Mouse (Mus musculus): Measurements from ENCODE around the gene Ndufa1. TPM values are rescaled to one million over a fixed set of nuclear protein-coding genes. Genes with fewer than 3 reads are reported as not detected.
"Not testable (repeated sequence)": the region's sequence is repeated elsewhere in the genome, so short reads cannot be mapped to it uniquely, and the experiment has no call there.

Ndufa1 gene
- polyA plus RNA-seq (2015; fragmentation: Nextera tagmentation; extraction: Ambion mirVana), result 456 and 541 TPM in 2 replicates

DNA sequence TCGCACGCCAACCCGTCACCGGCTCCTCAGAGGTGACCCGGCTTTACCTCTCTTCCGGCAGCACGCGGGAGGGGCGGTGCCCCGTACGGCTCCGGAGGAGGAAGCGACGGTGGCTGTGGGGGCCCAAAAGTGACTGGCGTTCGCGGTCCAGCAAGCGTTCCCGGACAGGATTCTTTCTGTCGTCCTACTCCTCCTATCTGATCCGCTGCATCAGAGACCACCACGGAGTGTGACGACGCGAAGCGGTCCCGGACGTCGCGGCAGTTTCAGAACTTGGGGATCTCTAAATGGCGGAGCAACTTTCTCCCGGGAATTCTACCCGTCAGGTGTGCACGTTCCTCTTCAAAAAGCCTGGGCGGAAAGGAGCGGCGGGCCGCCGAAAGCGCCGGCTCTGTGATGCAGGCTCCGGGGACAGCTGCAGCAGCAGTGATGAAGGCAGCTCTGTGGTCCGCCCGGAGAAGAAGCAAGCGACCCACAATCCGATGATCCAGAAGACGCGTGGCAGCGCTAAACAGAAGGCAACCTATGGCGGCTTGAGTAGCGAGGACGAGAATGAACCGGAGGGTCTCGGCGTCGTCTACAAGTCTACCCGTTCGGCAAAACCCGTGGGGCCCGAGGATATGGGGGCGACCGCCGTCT, at the start of gene Ndufa1, which contains the start of gene Rnf113a1:
TSS of gene Ndufa1 (minus strand) at position 59 of the 639 bp plus-strand sequence.
TSS of gene Rnf113a1 (plus strand) at position 141 of the 639 bp plus-strand sequence.
- no peak for TF ChIP-seq CTCF (IDR thresholded peaks at IDR 0.05)
- no peak for TF ChIP-seq EP300 (IDR thresholded peaks at IDR 0.05)
- 19% methylated on average over 63 of the region's 63 CpGs for WGBS
- Histone ChIP-seq H3K27ac (ENCODE audit: low read length) (peak within 1 kb of the TSS; percentile 32; the same call in 1 of the 2 replicates), H3K4me2 (replicated peaks; ENCODE audit: low read depth, low read length) (peak within 1 kb of the TSS; percentile 61), H3K9ac (replicated peaks; ENCODE audit: low read depth) (peak within 1 kb of the TSS; percentile 23; the same call in 1 of the 2 replicates), H3K36me3 (ENCODE audit: insufficient read depth, low read length) (no peaks in the 10 kb centered on the region), H3K27me3 (replicated peaks; ENCODE audit: insufficient read depth, low read length) (no peaks in the 10 kb centered on the region), H3K9me3 (ENCODE audit: low read length) (no peaks in the 10 kb centered on the region), H3K4me3 (ENCODE audit: low read depth, low read length) (peak within 1 kb of the TSS; percentile 52), H3K4me1 (ENCODE audit: insufficient read depth, low read depth, low read length) (no peaks in the 10 kb centered on the region)
- DNase-seq (ENCODE audit: low spot score) (peak; percentile 82), ATAC-seq (peak; percentile 96)

DNA sequence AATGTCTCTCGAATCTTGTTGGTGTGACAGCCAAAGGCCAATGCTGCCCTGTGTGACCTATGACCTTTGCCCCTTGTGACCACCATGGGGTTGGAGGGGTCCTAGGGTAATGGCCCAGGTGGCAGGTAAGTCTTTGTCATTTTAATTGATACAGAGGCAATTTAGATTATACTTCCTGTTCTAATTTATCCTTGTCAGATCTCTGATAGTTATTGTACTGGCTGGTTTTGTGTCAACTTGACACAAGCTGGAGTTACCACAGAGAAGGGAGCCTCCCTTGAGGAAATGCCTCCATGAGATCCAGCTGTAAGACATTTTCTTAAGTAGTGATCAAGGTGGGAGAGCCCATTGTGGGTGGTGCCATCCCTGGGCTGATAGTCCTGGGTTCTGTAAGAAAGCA, 31.2 kb upstream of the Ndufa1 start, which contains the start of gene Rhox1:
TSS of gene Rhox1 (minus strand) at position 101 of the 400 bp plus-strand sequence.
- H3K4me2 ChIP-seq (replicated peaks; ENCODE audit: low read depth, low read length); ATAC-seq: not testable (repeated sequence)

DNA sequence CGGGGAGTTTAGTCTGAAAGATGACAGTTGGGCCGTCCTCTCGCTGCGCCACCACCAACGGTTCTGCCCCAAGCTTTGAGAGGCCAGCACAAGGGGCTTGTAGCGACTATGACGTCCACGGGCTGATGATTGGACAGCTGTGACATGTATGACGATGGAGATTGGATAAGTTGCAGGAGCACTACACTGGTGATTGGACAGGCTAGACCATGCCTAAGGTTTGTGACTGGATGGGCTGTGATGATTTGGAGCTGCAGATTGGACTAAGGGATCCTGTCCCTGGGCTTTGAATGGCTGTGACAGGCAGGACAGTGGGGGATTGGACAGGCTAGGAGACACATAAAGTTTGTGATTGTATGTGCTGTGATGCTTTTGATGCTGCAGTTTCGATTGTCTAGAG, 20.0 kb upstream of the Ndufa1 start, which contains the start of gene Gm9:
TSS of gene Gm9 (minus strand) at position 101 of the 400 bp plus-strand sequence.
- no peak within 1 kb of the TSS for H3K4me3 ChIP-seq (ENCODE audit: low read depth, low read length)
- H3K9ac ChIP-seq (replicated peaks; ENCODE audit: low read depth), result no peak within 1 kb of the TSS
- ATAC-seq (no peak), DNase-seq (ENCODE audit: low spot score) (no peak)
- H3K9me3 ChIP-seq (ENCODE audit: low read length), result no peaks in the 10 kb centered on the region
- no peaks in the 10 kb centered on the region for H3K36me3 ChIP-seq (ENCODE audit: insufficient read depth, low read length)
- H3K27me3 ChIP-seq (replicated peaks; ENCODE audit: insufficient read depth, low read length), result no peaks in the 10 kb centered on the region
- H3K4me2 ChIP-seq (replicated peaks; ENCODE audit: low read depth, low read length), result no peak within 1 kb of the TSS
- 79% methylated on average over 10 of the region's 10 CpGs for WGBS
- no peaks in the 10 kb centered on the region for H3K4me1 ChIP-seq (ENCODE audit: insufficient read depth, low read depth, low read length)
- TF ChIP-seq CTCF (IDR thresholded peaks at IDR 0.05) (no peak), EP300 (IDR thresholded peaks at IDR 0.05) (no peak)
- H3K27ac ChIP-seq (ENCODE audit: low read length), result no peak within 1 kb of the TSS

More for the DNA sequence above, 31.2 kb upstream of the Ndufa1 start, which contains the start of gene Rhox1:
- not testable (repeated sequence) for H3K9me3 ChIP-seq (ENCODE audit: low read length); H3K4me1 ChIP-seq (ENCODE audit: insufficient read depth, low read depth, low read length); H3K27ac ChIP-seq (ENCODE audit: low read length); DNase-seq (ENCODE audit: low spot score); H3K27me3 ChIP-seq (replicated peaks; ENCODE audit: insufficient read depth, low read length); H3K36me3 ChIP-seq (ENCODE audit: insufficient read depth, low read length); H3K9ac ChIP-seq (replicated peaks; ENCODE audit: low read depth); H3K4me3 ChIP-seq (ENCODE audit: low read depth, low read length)
- WGBS, result 81% methylated on average over 1 of the region's 1 CpGs

GRCm38 (mm10) chrX:37198676-37199075, 7.7 kb upstream of the Ndufa1 start:
- ATAC-seq, result no peak
- WGBS, result 56% methylated on average over 8 of the region's 8 CpGs
- no peaks in the 10 kb centered on the region for H3K27me3 ChIP-seq (replicated peaks; ENCODE audit: insufficient read depth, low read length)

GRCm38 (mm10) chrX:37191744-37192379, 899 bp upstream of the Ndufa1 start:
- 17% methylated on average over 28 of the region's 28 CpGs for WGBS
- no peaks in the 10 kb centered on the region for H3K36me3 ChIP-seq (ENCODE audit: insufficient read depth, low read length)
- H3K27ac ChIP-seq (ENCODE audit: low read length), result peak overlapping the region; percentile 32; the same call in 1 of the 2 replicates

More at GRCm38 (mm10) chrX:37198676-37199075, 7.7 kb upstream of the Ndufa1 start:
- Histone ChIP-seq H3K9ac (replicated peaks; ENCODE audit: low read depth) (no peak overlapping the region), H3K9me3 (ENCODE audit: low read length) (no peaks in the 10 kb centered on the region), H3K4me1 (ENCODE audit: insufficient read depth, low read depth, low read length) (no peaks in the 10 kb centered on the region), H3K36me3 (ENCODE audit: insufficient read depth, low read length) (no peaks in the 10 kb centered on the region), H3K4me3 (ENCODE audit: low read depth, low read length) (no peak overlapping the region), H3K4me2 (replicated peaks; ENCODE audit: low read depth, low read length) (no peak overlapping the region), H3K27ac (ENCODE audit: low read length) (no peak overlapping the region)
- no peak for DNase-seq (ENCODE audit: low spot score)
- TF ChIP-seq CTCF (IDR thresholded peaks at IDR 0.05) (no peak), EP300 (IDR thresholded peaks at IDR 0.05) (no peak)

DNA sequence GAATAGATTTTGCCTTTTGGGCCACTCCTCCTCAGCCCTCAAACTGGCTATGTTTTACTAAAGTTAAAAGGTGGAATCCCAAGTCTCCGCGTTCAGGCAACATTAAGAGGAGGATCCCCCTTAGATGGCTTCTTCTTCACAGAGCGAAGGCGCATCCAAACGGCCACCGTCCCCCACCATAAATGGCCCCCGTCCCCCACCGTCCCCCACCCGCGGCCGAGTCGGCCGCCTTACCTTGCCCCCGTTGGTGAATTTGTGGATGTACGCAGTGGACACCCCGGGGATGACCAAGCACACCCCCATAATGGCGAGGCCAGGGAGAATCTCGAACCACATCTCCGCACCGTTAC, 233 bp downstream of the Ndufa1 start:
- Histone ChIP-seq H3K9me3 (ENCODE audit: low read length) (no peaks in the 10 kb centered on the region), H3K9ac (replicated peaks; ENCODE audit: low read depth) (peak overlapping the region; percentile 6; the same call in 1 of the 2 replicates), H3K27me3 (replicated peaks; ENCODE audit: insufficient read depth, low read length) (no peaks in the 10 kb centered on the region), H3K36me3 (ENCODE audit: insufficient read depth, low read length) (no peaks in the 10 kb centered on the region), H3K4me2 (replicated peaks; ENCODE audit: low read depth, low read length) (peak overlapping the region; percentile 61), H3K27ac (ENCODE audit: low read length) (peak overlapping the region; percentile 32; the same call in 1 of the 2 replicates), H3K4me1 (ENCODE audit: insufficient read depth, low read depth, low read length) (no peaks in the 10 kb centered on the region), H3K4me3 (ENCODE audit: low read depth, low read length) (peak overlapping the region; percentile 52)
- 31% methylated on average over 18 of the region's 20 CpGs for WGBS
- ATAC-seq (no peak; the same call in 1 of the 2 replicates), DNase-seq (ENCODE audit: low spot score) (no peak)
- TF ChIP-seq EP300 (IDR thresholded peaks at IDR 0.05), result no peak
- TF ChIP-seq CTCF (IDR thresholded peaks at IDR 0.05), result no peak

More at GRCm38 (mm10) chrX:37191744-37192379, 899 bp upstream of the Ndufa1 start:
- DNase-seq (ENCODE audit: low spot score), result no peak
- TF ChIP-seq EP300 (IDR thresholded peaks at IDR 0.05), result no peak
- no peak for TF ChIP-seq CTCF (IDR thresholded peaks at IDR 0.05)
- H3K27me3 ChIP-seq (replicated peaks; ENCODE audit: insufficient read depth, low read length), result no peaks in the 10 kb centered on the region
- no peaks in the 10 kb centered on the region for H3K9me3 ChIP-seq (ENCODE audit: low read length)
- no peaks in the 10 kb centered on the region for H3K4me1 ChIP-seq (ENCODE audit: insufficient read depth, low read depth, low read length)
- peak overlapping the region; percentile 23; the same call in 1 of the 2 replicates for H3K9ac ChIP-seq (replicated peaks; ENCODE audit: low read depth)
- ATAC-seq, result no peak
- peak overlapping the region; percentile 61 for H3K4me2 ChIP-seq (replicated peaks; ENCODE audit: low read depth, low read length)
- peak overlapping the region; percentile 52 for H3K4me3 ChIP-seq (ENCODE audit: low read depth, low read length)

DNA sequence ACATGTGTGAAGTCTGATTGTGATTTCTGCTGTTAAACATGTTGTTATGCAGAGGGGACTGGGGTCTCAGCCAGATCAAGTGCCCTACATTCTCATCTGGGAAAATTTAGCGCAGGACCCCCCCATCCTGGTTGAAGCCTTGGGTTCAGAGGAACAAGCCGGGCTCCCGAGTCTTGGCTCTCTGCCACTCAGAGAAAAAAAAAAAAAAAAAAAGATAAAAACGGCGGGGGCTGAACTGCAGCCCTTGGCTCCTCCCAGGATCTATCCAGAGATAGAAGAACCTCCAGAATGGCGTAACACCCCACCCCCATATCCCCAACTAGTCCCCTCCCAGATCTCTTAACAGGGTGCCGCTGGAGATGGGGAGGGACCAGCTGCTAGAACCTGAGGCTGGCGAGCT, 6.6 kb downstream of the Ndufa1 start:
- not testable (repeated sequence) for H3K4me3 ChIP-seq (ENCODE audit: low read depth, low read length); DNase-seq (ENCODE audit: low spot score); H3K36me3 ChIP-seq (ENCODE audit: insufficient read depth, low read length); H3K9me3 ChIP-seq (ENCODE audit: low read length); H3K9ac ChIP-seq (replicated peaks; ENCODE audit: low read depth); H3K4me1 ChIP-seq (ENCODE audit: insufficient read depth, low read depth, low read length); H3K27ac ChIP-seq (ENCODE audit: low read length); H3K27me3 ChIP-seq (replicated peaks; ENCODE audit: insufficient read depth, low read length); ATAC-seq
- 0 out of 2 replicates have a peak overlapping the region, but pooled peaks have one; percentile 5 for H3K4me2 ChIP-seq (replicated peaks; ENCODE audit: low read depth, low read length)
- 55% methylated on average over 8 of the region's 8 CpGs for WGBS
